Mouse (Mus musculus): ENCODE measurements around the gene Rab5c. TPM values are rescaled to one million over a fixed set of nuclear protein-coding genes. Genes with fewer than 3 reads are reported as not detected.

Gene Rab5c
- polyA plus RNA-seq, 1 experiment from 2014 or later = 37.2 TPM

- Histone ChIP-seq H3K27ac (no peak overlapping the region), H3K4me3 (peak overlapping the region; percentile 40)
- WGBS = 4% methylated on average over 14 of the region's 14 CpGs
Measured at GRCm38 (mm10) chr11:100701301-100701700, 36.7 kb downstream of the Rab5c start.

GRCm38 (mm10) chr11:100700710-100701109 lies 37.3 kb downstream of the Rab5c start:
- Histone ChIP-seq H3K27me3 (ENCODE audit: insufficient read depth, poor library complexity, severe bottlenecking) (peaks cover 11% of the 10 kb centered on the region; the same call in 1 of the 2 replicates), H3K4me3 (no peak overlapping the region; the same call in 1 of the 2 replicates), H3K27ac (no peak overlapping the region), H3K9me3 (no peaks in the 10 kb centered on the region), H3K36me3 (peaks cover 15% of the 10 kb centered on the region), H3K4me1 (replicated peaks) (peaks cover 20% of the 10 kb centered on the region)
- 78% methylated on average over 3 of the region's 3 CpGs for WGBS
- no peak for DNase-seq (ENCODE audit: low spot score)

More at GRCm38 (mm10) chr11:100701301-100701700, 36.7 kb downstream of the Rab5c start:
- Histone ChIP-seq H3K27me3 (ENCODE audit: insufficient read depth, poor library complexity, severe bottlenecking) (peaks cover 11% of the 10 kb centered on the region; the same call in 1 of the 2 replicates), H3K36me3 (peaks cover 21% of the 10 kb centered on the region), H3K4me1 (replicated peaks) (peaks cover 20% of the 10 kb centered on the region), H3K9me3 (no peaks in the 10 kb centered on the region)
- DNase-seq (ENCODE audit: low spot score) = peak; percentile 38

- Histone ChIP-seq H3K36me3 (no peaks in the 10 kb centered on the region), H3K4me3 (no peak overlapping the region), H3K27ac (no peak overlapping the region), H3K27me3 (ENCODE audit: insufficient read depth, poor library complexity, severe bottlenecking) (peaks cover 17% of the 10 kb centered on the region), H3K9me3 (no peaks in the 10 kb centered on the region), H3K4me1 (replicated peaks) (peaks cover 25% of the 10 kb centered on the region)
- 69% methylated on average over 7 of the region's 7 CpGs for WGBS
- DNase-seq (ENCODE audit: low spot score) = no peak
Measured at GRCm38 (mm10) chr11:100697921-100698320, 40.1 kb downstream of the Rab5c start.

GRCm38 (mm10) chr11:100694926-100695325 lies 43.1 kb downstream of the Rab5c start:
- H3K4me3 ChIP-seq = no peak overlapping the region
- no peaks in the 10 kb centered on the region for H3K9me3 ChIP-seq
- H3K36me3 ChIP-seq = no peaks in the 10 kb centered on the region
- H3K27me3 ChIP-seq (ENCODE audit: insufficient read depth, poor library complexity, severe bottlenecking) = peaks cover 38% of the 10 kb centered on the region
- WGBS = 36% methylated on average over 5 of the region's 5 CpGs
- H3K4me1 ChIP-seq (replicated peaks) = peaks cover 21% of the 10 kb centered on the region
- H3K27ac ChIP-seq = no peak overlapping the region
- peak; percentile 82 for DNase-seq (ENCODE audit: low spot score)

- Histone ChIP-seq H3K4me1 (replicated peaks) (peaks cover 21% of the 10 kb centered on the region), H3K27me3 (ENCODE audit: insufficient read depth, poor library complexity, severe bottlenecking) (peaks cover 38% of the 10 kb centered on the region), H3K36me3 (no peaks in the 10 kb centered on the region), H3K27ac (no peak overlapping the region), H3K9me3 (no peaks in the 10 kb centered on the region), H3K4me3 (no peak overlapping the region)
- WGBS = 30% methylated on average over 5 of the region's 5 CpGs
- no peak for DNase-seq (ENCODE audit: low spot score)
Measured at GRCm38 (mm10) chr11:100693154-100693553, 44.9 kb downstream of the Rab5c start.

- Histone ChIP-seq H3K4me3 (peak within 1 kb of the TSS; percentile 48), H3K27me3 (ENCODE audit: insufficient read depth, poor library complexity, severe bottlenecking) (peaks cover 38% of the 10 kb centered on the region), H3K27ac (peak within 1 kb of the TSS; percentile 64; the same call in 1 of the 2 replicates), H3K36me3 (no peaks in the 10 kb centered on the region), H3K4me1 (replicated peaks) (peaks cover 21% of the 10 kb centered on the region), H3K9me3 (no peaks in the 10 kb centered on the region)
- WGBS = 2% methylated on average over 23 of the region's 23 CpGs
- no peak for DNase-seq (ENCODE audit: low spot score)
Measured at GRCm38 (mm10) chr11:100692164-100692616, 45.8 kb downstream of the Rab5c start, which contains the start of gene Zfp385c. Zfp385c (minus strand) TSS chr11:100692455.

- H3K4me3 ChIP-seq = no peak overlapping the region
- H3K9me3 ChIP-seq = no peaks in the 10 kb centered on the region
- peaks cover 38% of the 10 kb centered on the region for H3K27me3 ChIP-seq (ENCODE audit: insufficient read depth, poor library complexity, severe bottlenecking)
- no peak for DNase-seq (ENCODE audit: low spot score)
- no peak overlapping the region for H3K27ac ChIP-seq
- peaks cover 21% of the 10 kb centered on the region for H3K4me1 ChIP-seq (replicated peaks)
- 78% methylated on average over 7 of the region's 7 CpGs for WGBS
- no peaks in the 10 kb centered on the region for H3K36me3 ChIP-seq
Measured at GRCm38 (mm10) chr11:100690389-100690788, 47.6 kb downstream of the Rab5c start.

GRCm38 (mm10) chr11:100688443-100688842 lies 49.6 kb downstream of the Rab5c start:
- WGBS = 78% methylated on average over 4 of the region's 4 CpGs

GRCm38 (mm10) chr11:100687265-100687664 lies 50.8 kb downstream of the Rab5c start:
- Histone ChIP-seq H3K9me3 (no peaks in the 10 kb centered on the region), H3K4me3 (no peak overlapping the region), H3K4me1 (replicated peaks) (peaks cover 7% of the 10 kb centered on the region), H3K27me3 (ENCODE audit: insufficient read depth, poor library complexity, severe bottlenecking) (peaks cover 26% of the 10 kb centered on the region), H3K36me3 (no peaks in the 10 kb centered on the region), H3K27ac (no peak overlapping the region)
- DNase-seq (ENCODE audit: low spot score) = no peak
- WGBS = 79% methylated on average over 7 of the region's 7 CpGs

More at GRCm38 (mm10) chr11:100688443-100688842, 49.6 kb downstream of the Rab5c start:
- Histone ChIP-seq H3K4me1 (replicated peaks) (peaks cover 19% of the 10 kb centered on the region), H3K36me3 (no peaks in the 10 kb centered on the region), H3K27ac (no peak overlapping the region), H3K27me3 (ENCODE audit: insufficient read depth, poor library complexity, severe bottlenecking) (peaks cover 37% of the 10 kb centered on the region), H3K4me3 (no peak overlapping the region), H3K9me3 (no peaks in the 10 kb centered on the region)
- no peak for DNase-seq (ENCODE audit: low spot score)

GRCm38 (mm10) chr11:100685371-100685770 lies 52.6 kb downstream of the Rab5c start:
- Histone ChIP-seq H3K36me3 (no peaks in the 10 kb centered on the region), H3K27me3 (ENCODE audit: insufficient read depth, poor library complexity, severe bottlenecking) (peaks cover 7% of the 10 kb centered on the region), H3K4me1 (replicated peaks) (no peaks in the 10 kb centered on the region), H3K27ac (no peak overlapping the region), H3K9me3 (no peaks in the 10 kb centered on the region), H3K4me3 (no peak overlapping the region)
- 80% methylated on average over 3 of the region's 3 CpGs for WGBS
- DNase-seq (ENCODE audit: low spot score) = no peak

- no peaks in the 10 kb centered on the region for H3K27me3 ChIP-seq (ENCODE audit: insufficient read depth, poor library complexity, severe bottlenecking)
- WGBS = 83% methylated on average over 2 of the region's 2 CpGs
Measured at GRCm38 (mm10) chr11:100684084-100684483, 53.9 kb downstream of the Rab5c start.

GRCm38 (mm10) chr11:100682526-100682925 lies 55.5 kb downstream of the Rab5c start:
- 72% methylated on average over 5 of the region's 5 CpGs for WGBS
- H3K4me3 ChIP-seq = no peak overlapping the region
- no peaks in the 10 kb centered on the region for H3K9me3 ChIP-seq
- no peaks in the 10 kb centered on the region for H3K36me3 ChIP-seq
- H3K4me1 ChIP-seq (replicated peaks) = peaks cover 1% of the 10 kb centered on the region; the same call in 1 of the 2 replicates
- H3K27ac ChIP-seq = no peak overlapping the region
- no peak for DNase-seq (ENCODE audit: low spot score)
- H3K27me3 ChIP-seq (ENCODE audit: insufficient read depth, poor library complexity, severe bottlenecking) = peaks cover 5% of the 10 kb centered on the region; the same call in 1 of the 2 replicates

More at GRCm38 (mm10) chr11:100684084-100684483, 53.9 kb downstream of the Rab5c start:
- DNase-seq (ENCODE audit: low spot score) = no peak
- Histone ChIP-seq H3K27ac (no peak overlapping the region), H3K36me3 (no peaks in the 10 kb centered on the region), H3K9me3 (no peaks in the 10 kb centered on the region), H3K4me1 (replicated peaks) (no peaks in the 10 kb centered on the region), H3K4me3 (no peak overlapping the region)

- DNase-seq (ENCODE audit: low spot score) = no peak
- Histone ChIP-seq H3K9me3 (no peaks in the 10 kb centered on the region), H3K27ac (no peak overlapping the region), H3K4me3 (no peak overlapping the region), H3K36me3 (no peaks in the 10 kb centered on the region), H3K4me1 (replicated peaks) (peaks cover 4% of the 10 kb centered on the region; the same call in 1 of the 2 replicates), H3K27me3 (ENCODE audit: insufficient read depth, poor library complexity, severe bottlenecking) (peaks cover 5% of the 10 kb centered on the region; the same call in 1 of the 2 replicates)
- 78% methylated on average over 5 of the region's 5 CpGs for WGBS
Measured at GRCm38 (mm10) chr11:100681826-100682225, 56.2 kb downstream of the Rab5c start.
